Mouse (Mus musculus): ENCODE measurements around the gene Eif5a.
"Not testable (repeated sequence)": the region's sequence is repeated elsewhere in the genome, so short reads cannot be mapped to it uniquely, and the experiment has no call there.

Eif5a gene

DNA sequence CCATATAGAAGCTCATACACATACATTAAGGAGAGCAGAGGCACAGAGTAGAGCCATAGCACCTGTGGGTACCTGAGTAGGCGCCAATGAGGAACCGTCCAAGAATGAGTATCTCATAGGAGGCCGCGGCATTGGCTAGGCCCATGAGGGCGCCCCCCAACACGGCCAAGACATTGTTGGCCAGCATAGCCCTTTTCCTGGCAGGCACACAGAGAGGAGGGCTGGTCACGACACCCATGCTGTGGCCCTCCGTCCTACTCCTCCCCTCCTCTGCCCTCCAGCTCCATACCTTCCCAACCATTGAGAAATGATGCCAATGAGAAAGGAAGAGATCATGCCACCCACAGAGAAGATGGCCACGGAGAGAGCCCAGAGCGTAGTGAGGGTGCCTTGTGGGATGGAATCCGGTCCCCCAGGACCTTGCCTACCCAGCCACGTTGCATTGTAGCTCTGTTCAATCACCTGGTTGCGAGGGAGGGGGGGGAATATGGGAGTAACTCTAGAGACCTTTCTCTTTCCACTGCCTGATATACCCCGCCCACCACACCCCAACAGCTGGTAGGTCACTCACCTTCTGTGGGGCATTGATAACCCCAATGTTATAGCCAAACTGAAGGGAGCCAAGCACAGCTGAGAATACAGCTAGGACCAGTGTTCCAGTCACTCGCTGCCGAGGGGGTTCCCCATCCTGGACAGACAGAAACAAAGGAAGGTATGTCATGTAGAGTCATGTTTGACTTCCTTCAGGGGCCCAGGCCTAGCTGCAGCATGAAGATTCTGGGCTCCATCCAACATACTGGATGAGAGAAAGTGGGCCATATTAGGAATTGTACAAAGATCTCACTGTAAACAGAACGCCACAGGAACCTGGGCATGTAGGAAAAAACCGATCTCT, 24.5 kb upstream of the Eif5a start:
- DNase-seq = no peak

DNA sequence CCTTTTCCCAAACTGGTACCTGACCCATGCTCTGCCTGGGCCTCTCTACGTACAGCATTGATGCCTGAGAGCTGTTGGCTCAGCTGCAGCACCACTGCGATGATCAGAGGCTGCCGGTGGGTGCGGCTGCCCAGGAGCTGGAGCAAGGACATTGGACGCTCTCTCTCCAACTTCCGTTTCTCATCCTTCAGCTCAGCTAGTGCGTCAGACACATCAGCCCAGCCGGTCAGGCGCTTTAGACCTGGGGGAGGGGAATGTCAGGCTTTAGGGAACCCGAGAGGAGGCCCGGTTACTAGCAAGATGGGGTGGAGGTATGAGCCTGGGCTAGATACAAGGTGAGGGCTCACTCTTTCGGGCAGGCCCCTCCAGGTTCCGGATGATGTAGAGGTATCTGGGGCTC, 23.5 kb upstream of the Eif5a start:
- no peak for DNase-seq

DNA sequence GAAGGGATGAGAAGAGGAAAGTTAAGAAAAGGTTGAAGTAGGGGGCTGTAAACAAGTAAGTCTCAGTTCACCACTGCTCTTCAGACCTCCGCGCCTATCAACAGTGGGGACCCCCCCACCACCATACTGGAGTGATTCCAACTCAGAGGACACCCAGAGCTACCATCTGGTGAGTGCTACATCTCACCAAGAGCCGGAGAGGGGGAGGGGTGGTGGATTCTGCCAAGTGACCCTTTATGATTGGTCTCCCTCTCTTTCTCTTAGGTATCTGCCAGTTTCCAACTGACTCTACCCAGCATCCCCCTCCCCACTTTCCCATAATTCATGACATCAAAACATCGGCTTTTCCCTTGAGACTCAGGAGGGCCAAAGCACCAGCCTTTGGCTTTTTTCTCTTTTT, 19.2 kb upstream of the Eif5a start:
- DNase-seq = no peak

DNA sequence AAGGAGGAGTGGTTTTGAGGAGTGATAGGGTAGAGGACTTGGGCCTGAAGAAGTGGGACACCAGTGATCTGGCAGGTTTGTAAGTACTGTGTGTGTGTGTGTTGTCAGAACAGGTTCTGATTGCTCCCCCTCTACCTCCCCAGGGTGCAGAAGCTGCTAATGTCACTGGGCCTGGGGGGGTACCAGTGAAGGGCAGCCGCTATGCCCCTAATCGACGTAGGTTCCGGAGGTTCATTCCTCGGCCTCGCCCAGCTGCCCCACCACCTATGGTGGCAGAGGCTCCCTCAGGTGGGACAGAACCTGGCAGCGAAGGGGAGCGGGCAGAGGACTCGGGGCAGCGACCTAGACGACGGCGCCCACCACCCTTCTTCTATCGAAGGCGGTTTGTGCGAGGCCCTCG, 18.0 kb upstream of the Eif5a start:
- DNase-seq = no peak

DNA sequence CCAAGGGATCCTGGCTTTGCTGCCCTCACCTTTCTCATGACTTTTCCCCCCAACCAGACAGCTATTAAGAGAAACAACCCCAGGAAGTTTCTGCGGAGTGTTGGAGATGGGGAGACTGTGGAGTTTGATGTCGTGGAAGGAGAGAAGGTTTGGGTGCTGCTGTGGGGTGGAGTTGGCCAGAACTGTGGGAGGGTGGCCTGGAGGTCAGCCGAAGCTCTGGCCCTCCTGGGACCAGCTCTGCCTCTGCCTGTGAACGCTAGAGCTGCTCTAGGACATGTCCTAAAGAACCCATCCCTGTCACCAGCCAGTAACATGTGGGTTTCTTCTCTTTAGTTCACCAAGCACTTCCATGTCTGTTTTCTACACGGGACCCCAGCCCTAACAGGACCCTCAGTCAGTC, 17.4 kb upstream of the Eif5a start:
- DNase-seq = no peak

DNA sequence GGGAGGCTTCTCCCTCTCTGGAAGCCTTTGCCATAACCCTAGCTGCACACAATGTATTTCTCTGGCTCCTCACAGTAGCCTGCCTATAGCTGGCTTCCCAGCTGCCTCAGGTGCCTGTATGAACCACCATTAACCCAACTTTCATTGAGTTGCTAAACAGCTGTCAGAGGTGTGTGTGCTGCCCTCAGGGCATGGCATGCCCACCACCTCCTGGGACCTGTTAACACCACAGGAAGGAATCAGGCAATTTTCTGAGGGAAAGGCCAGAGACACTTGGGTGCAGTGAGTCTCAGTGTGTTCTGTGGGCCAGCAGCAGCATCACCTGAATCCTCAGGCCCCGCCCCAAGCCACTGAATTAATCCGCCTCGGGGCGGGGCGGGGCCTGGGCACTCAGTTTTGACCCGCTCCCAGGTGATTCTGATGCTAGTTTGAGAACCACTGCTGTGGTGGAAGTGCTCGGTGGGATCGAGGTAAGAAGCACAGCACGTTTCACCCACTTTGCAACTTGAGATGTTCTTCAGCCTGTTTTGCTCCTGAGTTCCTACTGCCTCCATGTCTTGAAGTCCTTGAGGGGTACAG, 16.7 kb upstream of the Eif5a start:
- no peak for DNase-seq

DNA sequence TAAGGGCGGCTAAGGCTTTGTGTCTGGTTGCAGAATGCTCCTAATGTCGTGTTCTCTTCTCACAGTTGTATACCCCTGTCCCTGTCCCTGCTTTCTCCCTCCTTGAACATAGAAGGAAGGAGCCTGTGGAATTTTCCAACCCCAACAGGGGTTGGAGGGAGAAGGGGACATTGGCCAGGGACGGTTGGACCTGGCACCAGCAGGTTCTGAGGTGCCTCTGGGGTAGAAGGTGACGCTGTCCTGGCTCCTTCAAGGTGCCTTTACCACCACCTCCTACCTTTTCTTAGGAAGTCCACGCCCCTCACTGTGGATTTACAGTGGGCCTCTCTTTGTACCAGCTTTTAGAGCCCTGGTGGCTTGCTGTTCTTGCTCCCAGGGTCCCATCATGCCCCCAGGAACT, 16.1 kb upstream of the Eif5a start:
- DNase-seq = no peak

DNA sequence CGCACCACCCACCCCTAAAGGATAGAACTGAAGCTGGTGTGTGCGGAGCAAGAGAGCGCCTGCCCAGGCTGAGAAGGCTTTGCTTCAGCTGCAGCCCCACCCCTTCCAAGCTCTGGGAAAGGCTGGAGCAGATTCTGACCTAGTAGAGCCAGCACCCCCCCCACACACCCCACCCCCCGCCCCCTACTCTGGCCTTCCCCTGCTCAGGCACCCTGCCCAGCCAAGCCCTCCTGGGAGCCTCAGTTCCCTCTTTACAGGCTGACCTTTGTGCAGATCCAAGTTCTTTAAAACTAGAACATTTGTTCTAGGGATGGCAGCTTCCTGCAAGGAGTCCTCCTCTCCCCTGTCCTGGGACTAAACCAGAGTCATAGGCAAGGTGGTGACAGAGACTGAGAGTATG, 15.6 kb upstream of the Eif5a start:
- no peak for DNase-seq

DNA sequence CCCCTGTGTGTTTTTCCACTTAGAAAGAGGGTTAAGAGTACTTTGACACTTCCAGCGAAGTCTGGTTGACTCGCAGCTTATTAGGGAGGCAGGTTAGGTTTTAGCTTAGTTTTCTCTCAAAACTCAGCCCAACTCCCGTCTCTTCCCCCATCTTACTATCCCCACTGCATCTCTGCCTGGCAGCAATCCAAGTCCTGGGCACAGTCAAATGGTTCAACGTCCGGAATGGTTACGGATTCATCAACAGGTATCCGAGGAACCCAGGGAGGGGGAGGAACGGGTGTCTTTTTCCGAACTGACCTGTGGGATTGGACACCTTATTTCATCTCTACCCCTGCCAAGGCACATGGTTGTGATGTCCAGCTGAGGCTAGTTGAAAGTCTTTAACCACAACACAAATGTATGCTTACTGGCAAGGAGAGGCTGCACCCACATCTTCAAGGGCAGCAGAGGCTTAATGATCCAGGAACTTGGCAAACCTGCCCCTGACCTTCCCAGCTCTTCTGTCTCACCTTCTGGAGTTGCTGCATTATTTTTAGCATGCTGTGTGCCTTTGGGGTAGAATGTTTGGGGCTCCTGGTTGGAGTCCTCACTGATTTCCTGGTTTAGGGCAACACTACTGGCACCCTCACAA, 15.1 kb upstream of the Eif5a start:
- DNase-seq = no peak

DNA sequence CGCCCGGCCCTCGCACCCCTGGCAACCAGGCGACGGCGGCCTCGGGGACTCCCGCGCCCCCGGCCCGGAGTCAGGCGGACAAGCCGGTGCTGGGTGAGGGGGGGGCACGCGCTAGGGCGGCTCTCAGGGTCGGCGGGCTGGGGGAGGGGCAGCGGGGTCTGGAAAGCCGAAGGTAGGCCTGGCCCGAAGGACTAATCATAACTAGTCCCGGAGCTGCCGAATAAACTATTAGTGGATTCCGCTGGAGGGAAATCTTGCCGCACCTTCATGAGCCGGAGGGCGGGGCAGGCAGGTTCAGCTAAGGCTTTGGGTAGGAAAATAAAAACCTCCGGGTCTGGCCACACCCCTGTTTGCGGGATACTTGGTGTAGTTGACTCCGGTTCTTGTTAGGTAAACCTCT, 14.4 kb upstream of the Eif5a start:
- DNase-seq = peak; percentile 64

DNA sequence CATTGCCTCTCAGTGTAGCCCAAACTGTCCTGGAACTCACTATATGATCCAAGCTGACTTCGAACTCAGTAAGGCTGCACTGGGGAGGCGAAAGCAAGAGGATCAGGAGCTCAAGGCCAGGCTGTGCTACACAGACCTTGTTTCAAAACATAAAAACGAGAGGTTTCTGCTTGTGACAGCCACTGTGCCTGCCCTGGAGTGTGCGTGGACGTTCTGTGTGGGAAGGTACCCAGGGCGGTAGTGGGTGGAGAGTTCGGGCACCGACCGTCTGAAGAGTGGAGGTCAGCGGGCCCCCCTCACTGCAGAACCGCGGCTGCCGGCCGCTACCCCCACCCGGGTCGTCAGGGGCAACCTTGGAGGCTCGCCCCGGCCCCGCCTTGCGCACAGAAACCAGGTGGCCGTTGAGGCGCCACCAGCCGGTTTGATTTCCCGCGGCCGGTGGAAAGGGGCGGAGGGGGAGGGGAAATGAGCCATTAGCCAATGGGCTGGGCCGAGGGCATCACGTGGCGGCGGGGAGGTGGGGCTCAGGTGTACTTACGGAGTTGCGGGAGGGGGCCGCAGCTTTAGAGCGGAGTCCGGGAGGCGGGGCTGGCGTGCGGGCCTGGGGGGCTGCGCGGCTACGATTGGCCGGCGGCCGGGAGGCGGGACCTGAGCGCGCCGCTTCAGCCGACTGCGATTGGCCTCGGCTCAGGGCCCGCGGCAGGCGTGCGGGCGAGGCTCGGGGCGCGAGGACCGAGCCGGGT, 13.6 kb upstream of the Eif5a start, which contains the start of gene Ybx2:
Gene Ybx2, plus strand, starts transcription at position 660 of the 743 bp plus-strand sequence.
- peak; percentile 94 for DNase-seq

DNA sequence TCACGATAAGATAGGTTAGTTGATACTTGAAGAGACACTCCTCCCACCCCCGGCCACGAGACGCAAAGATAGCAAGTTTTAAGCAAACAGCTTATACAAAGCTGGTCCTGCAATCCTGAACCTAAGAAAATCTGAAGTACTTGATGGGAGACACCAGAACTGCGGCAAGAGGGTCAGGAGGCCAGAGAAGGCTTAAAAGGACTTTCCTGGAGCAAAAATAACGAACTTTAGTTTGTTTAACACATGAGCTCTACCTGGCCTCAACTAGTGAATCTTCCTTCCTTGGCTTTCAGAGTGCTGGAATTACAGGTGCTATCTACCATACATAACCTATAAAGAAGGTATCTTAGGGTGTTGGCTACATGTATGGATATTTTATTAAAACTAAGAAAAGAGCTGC, 12.9 kb upstream of the Eif5a start:
- no peak for DNase-seq

DNA sequence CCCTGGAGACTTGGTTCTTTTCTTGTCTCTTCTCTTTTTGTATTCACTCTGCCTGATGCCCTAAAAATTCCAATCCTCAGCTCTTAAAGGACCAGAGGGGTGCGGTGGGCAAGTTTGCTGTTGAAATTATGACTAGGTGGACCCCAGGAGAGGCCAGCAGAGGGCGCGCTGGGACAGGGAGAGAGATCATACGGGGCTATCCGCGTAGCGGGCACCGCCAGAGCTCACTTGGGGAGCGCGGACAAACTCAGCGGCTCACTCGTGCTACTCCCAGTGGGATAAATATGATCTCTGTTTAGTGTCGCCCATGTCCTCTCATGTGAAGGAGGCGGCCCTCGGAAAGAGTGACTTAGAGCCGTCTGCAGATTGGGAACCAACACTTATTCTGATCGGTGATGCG, 12.4 kb upstream of the Eif5a start:
- peak; percentile 99 for DNase-seq

DNA sequence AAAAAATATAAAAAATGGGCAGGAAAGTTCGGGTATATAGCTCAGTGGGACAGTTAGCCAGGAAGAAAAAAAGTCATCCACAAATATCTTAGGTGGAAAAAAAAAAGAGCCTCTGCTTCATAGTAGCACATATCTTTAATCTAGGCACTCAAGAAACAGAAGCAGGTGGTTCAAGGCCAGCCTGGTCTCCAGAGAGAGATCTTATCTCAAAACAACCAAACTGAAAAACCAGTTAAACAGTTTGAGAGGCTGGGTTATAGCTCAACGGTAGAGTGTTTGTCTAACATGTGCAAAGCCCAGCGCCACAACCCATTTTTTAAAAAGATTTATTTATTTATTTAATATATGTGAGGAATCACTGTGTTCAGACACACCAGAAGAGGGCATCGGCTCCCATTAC, 11.3 kb upstream of the Eif5a start:
- no peak for DNase-seq

DNA sequence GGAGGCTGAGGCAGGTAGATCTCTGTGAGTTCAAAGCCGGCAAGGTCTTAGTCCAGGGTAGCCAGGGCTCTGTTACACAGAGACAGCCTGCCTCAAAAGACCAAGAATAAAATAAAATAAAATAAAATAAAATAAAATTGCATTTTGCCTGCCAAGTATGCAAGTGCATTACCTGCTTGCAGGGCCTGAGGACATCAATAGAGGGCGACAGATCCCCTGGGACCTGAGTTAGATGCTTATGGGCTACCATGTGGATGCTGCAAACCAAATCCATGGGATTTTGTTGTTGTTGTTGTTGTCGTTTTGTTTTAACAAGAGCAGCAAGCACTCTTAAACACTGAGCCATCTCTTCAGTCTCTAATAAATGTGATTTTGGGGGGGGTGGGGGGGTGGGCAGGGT, 10.5 kb upstream of the Eif5a start:
- peak; percentile 62 for DNase-seq

DNA sequence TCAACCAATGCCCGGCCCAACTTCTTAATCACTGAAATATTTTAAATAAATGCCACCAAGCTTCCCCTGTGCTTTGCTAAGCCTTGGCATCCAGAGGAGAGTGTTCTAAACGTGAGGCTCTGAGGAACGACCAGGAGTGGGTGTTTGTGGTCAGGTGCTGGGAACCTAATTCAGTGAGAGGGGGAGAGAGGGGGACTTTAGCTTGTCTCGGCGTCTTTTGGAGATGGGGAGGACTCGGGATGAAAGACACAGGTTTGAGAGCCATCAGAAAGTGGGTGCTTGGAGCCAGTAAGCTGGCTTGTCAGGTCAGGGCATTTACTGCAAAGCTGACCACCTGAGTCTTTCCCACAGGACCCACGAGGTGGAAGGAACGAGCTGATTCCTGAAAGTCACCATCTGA, 10.0 kb upstream of the Eif5a start:
- DNase-seq = no peak

DNA sequence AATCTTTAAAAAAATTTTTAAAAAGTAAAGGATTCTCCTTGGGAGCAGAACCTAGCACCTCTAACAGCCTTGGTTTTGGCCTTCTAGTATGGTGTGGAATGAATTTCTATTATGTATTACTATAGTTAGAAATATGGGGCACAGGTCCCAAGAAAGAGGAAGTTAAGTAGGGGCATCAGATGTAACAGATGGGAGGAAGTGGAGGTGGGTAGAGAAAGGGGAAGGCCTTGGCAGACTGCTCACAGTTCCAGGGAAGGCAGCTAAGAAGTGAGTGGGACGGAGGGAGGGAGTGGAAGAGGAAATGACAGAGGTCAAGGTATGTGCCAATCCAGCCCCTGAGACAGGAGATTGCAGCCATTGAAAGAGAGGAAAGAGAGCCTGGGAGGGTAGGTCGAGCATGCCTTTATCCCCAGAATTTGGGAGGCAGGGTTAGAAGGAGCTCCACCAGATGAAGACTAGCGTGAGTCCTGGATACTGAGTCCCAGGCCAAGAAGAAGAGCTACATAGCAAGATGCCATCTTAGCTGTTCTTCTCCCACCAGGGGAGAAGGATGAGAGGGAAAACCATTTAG, 9.3 kb upstream of the Eif5a start:
- peak; percentile 30 for DNase-seq

DNA sequence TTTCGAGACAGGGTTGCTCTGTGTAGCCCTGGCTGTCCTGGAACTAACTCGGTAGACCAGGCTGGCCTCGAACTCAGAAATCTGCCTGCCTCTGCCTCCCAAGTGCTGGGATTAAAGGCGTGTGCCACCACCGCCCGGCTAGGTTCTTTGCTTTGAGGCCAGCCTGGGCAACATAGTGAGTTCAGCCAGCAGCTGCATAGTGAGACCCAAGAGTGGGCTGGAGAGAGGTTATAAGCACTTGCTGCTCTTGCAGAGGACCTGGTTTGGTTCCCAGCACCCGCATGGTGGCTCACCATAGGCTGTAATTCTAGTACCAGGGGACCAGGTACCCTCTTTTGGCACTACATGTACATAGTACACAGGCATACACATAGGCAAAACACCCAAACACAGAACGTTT, 8.4 kb upstream of the Eif5a start:
- not testable (repeated sequence) for DNase-seq

DNA sequence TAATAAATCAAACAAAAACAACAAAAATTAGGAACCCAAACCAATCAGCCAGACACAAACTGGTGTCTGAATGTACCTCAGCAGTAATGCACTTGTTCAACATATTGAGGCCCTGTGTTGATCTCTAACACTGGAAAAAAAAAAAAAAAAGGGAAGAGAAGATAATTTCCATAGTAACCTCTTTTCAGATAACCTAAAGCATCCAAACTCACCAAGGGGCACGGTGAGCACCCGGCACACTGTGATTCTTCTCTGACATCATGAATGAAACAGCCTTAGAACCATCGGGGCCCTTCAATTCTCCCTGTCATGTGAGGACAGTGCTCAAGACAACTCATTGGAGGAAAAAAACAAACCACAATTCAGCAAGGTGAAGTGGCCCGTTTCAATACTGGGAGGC, 8.0 kb upstream of the Eif5a start:
- DNase-seq = no peak

DNA sequence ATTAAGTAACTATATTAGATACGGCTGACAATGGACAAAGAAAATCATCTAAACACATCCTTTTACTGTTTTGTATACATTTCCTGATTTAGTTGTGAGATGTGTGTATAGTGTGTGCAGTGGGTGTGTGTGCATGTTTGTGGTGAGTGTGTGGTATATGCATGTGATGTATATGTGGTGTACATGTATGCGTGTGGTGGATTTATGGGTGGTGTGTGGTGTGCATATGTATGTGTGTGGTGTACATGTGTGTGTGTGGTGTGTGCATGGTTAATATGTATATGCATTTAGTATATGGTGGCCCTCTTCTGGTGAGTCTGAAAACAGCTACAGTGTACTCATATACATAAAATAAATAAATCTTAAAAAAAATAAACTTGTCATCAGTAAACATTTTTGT, 5.7 kb upstream of the Eif5a start:
- no peak for DNase-seq

DNA sequence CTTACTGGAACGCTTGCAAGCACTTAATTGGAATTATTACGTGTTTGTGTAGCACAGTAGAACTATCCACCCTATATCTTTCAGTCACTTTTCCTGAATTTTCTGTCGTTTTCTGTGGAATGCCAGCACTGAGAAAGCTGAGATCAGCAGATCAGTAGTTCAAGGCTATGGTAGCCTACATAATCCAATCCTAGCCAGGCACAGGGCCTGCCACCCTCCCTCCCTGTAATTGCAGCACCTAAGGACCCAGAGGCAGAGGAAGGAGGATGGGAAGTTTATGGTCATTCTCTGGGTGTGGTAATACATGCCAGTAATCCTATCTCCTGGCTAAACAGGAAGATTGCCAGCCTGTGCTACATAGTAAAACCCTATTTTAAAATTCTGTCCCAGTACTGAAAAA, 1.0 kb upstream of the Eif5a start:
- no peak for DNase-seq

DNA sequence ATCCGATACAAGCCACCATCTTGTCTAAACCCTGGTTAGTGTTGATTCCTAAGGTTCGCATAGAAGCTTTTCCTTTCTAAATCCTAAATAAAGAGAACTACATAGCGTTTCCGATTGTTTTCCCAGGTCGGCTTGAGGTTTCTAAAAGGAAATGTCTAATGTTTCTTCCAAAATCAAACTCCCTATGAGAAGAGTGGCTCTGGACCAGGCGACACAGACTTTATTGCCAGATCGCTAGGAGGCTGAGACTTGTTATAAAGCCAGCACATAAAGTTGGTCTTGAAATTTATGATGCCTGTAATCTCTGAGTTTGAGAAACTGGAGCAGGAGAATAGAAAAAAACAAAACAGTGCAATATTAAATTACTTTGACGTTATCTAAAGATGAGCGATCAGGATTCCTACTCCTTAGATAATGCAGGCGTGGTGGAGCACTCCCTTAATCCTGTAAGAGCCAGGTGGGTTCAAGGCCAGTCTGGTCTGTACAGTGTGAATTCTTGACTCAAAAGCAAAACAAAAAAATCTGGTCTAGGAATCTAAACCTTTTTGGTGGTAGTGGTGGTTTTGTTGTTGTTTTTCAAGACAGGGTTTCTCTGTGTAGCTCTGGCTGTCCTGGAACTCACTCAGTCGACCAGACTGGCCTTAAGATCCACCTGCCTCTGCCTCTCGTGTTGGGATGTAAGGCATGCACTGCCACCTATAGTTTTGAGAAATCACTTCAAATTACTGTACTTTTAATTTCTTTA, 426 bp upstream of the Eif5a start:
- DNase-seq = no peak

Data from thymus, postnatal 4 days (tissue).